Mouse (Mus musculus) embryonic stem cell, embryonic (primary cell): ENCODE measurements around the gene Pilrb2.
"Not testable (repeated sequence)": the region's sequence is repeated elsewhere in the genome, so short reads cannot be mapped to it uniquely, and the experiment has no call there.

Experiments
- CTCF ChIA-PET, 4 experiments: fragments of 300-600 bp in 2 of 4; fragments of 350-600 bp in 2 of 4; sonication (Branson Sonifier 250); formaldehyde crosslinking; loops; one replicate each; lab custom pipeline; 2022; ENCODE audit warnings: inconsistent platforms in 2 of 4; lab: Charles Lee
- POLR2A ChIA-PET, 4 experiments: fragments of 300-600 bp in 2 of 4; fragments of 350-600 bp in 2 of 4; sonication (Branson Sonifier 250); formaldehyde crosslinking; loops; one replicate each; lab custom pipeline; 2022; ENCODE audit warnings: antibody characterized with exemption in 4 of 4, inconsistent platforms in 1 of 4; lab: Charles Lee

Gene Pilrb2

DNA sequence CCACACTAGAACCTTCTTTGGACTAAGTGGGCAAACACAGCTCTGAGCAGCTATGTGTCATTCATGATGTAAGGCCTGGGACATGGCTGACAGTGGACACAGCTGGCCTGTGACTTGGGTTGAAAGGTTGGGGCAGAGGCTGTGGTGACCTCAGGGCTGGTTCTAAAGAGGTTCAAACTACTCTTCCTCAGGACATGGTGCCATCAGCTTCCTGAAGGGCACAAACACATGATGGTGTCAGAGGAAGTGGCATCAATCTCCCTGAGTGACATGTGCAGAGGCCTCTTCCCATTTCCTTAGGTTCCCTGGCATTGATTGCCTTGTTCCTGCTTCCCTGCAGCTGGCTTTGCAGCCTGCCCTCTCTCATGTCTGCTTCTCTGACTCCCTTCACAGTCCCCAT lies 34.5 kb downstream of the Pilrb2 start:
- CTCF ChIA-PET, POLR2A ChIA-PET: not testable (repeated sequence)

GRCm38 (mm10) chr5:137836611-137837010 lies 35.0 kb downstream of the Pilrb2 start:
- POLR2A ChIA-PET: no interaction called here
- CTCF ChIA-PET: no interaction called here

DNA sequence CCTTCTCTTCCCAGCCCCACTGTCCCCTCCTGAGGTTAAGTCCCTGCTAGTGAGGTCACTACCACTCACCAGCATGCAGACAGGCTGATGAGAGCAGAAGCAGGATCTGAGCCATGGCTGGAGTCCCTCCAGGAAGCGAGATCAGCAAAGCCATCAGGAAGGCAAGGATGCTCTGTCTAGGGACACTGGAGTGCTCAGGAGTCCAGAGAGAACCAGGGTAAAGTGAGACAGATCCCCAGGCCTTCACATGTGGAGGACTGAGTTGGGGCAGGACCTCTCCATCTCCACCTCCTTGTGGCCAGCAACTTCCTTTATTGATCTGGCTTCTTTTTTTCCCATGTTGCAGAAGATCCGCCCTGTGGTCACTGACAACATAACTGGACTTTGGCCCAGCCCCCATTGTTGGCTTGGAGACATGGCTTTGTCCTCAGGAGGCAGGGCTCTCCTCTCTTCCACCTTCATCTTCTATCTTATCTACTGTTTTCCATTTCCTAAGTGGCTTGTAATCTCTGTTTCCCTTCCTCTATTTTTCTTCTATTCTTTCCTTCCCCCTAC lies 35.6 kb downstream of the Pilrb2 start, which contains the start of gene Pilra:
TSS of gene Pilra (minus strand) at position 316 of the 555 bp plus-strand sequence.
- POLR2A ChIA-PET, CTCF ChIA-PET: not testable (repeated sequence)

DNA sequence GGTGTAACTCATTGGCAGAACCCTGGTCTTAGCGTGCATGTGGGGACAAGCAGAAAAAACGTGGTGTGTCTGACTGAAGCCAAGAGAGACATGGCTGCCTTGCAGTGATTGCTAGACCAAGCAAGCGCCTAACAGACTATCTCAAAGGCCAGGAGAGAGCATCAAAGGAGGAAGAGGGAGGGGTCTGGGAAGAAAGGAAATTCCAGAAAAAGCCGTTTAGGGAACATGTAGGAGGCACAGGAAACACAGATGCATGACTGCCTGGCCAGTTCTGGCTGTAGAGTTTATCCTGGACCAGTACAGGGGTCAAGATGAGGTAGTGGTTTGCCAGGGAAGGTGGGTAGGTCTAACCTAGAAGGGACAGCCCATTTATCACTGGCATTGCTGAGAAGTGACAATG lies 38.1 kb downstream of the Pilrb2 start:
- ChIA-PET POLR2A (no interaction called here), CTCF (interaction anchor here in 1 of 4 experiments (0.5 kb wide), 1 partner anchor 405 kb away, joined by 3 read pairs; no protein-coding TSS in a partner anchor)

- CTCF ChIA-PET: no interaction called here
- POLR2A ChIA-PET: interaction anchor here in 1 of 4 experiments (1.5 kb wide), 1 partner anchor 15 kb away, joined by 4 read pairs; no protein-coding TSS in a partner anchor
Observed at GRCm38 (mm10) chr5:137831506-137831905, 40.1 kb downstream of the Pilrb2 start.

GRCm38 (mm10) chr5:137831106-137831505 lies 40.5 kb downstream of the Pilrb2 start:
- CTCF ChIA-PET: no interaction called here
- POLR2A ChIA-PET: interaction anchor here in 1 of 4 experiments (1.5 kb wide), 1 partner anchor 15 kb away, joined by 4 read pairs; no protein-coding TSS in a partner anchor

GRCm38 (mm10) chr5:137830238-137830637 lies 41.4 kb downstream of the Pilrb2 start:
- CTCF ChIA-PET: no interaction called here

GRCm38 (mm10) chr5:137828694-137829093 lies 42.9 kb downstream of the Pilrb2 start:
- ChIA-PET CTCF (no interaction called here), POLR2A (no interaction called here)

More at GRCm38 (mm10) chr5:137830238-137830637, 41.4 kb downstream of the Pilrb2 start:
- POLR2A ChIA-PET: no interaction called here

DNA sequence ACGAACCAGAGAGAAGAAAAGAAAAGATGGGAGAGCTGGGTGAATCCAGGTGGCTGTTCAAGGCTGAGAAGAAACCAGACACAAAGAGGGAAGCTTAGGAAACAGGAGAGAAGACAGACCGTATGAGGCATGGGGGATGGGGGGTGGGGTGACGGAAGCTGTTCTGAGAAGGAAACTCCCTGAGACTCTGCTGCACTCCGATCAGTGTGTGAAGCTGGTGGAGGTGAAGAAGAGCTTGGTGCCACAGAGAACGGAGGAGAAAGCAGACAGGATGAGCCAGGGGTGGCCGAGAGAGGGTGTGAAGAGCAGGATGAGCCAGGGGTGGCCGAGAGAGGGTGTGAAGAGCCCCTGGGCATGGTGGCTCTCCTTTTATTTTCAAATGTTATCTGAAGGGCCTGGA lies 45.2 kb downstream of the Pilrb2 start:
- ChIA-PET CTCF (no interaction called here), POLR2A (interaction anchor here in 1 of 4 experiments (1.3 kb wide), 1 partner anchor 10 kb away, joined by 3 read pairs; no protein-coding TSS in a partner anchor)

DNA sequence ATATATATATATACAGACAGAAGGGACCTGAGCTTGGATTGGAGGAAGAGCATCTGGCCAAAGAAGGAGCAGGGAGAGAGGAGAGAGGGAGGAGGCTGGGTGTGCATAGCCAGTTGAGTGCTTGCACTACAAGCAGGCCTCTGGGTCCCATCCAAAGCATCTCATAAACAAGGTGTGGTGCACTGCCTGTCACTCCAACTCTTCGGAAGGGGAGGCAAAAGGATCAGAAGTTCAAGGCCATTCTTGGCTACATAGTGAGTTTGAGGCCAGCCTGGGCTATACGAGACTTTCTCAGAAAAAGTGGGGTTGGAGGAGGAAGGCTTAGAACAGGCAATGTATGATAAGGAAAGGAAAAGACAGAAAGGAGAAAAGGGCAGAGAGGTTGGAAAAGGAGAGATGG lies 45.6 kb downstream of the Pilrb2 start:
- ChIA-PET POLR2A (interaction anchor here in 1 of 4 experiments (1.3 kb wide), 1 partner anchor 10 kb away, joined by 3 read pairs; no protein-coding TSS in a partner anchor), CTCF (no interaction called here)

- ChIA-PET POLR2A (no interaction called here), CTCF (no interaction called here)
Observed at GRCm38 (mm10) chr5:137825030-137825429, 46.6 kb downstream of the Pilrb2 start.

- CTCF ChIA-PET: no interaction called here
Observed at GRCm38 (mm10) chr5:137823455-137824045, 48.1 kb downstream of the Pilrb2 start.

DNA sequence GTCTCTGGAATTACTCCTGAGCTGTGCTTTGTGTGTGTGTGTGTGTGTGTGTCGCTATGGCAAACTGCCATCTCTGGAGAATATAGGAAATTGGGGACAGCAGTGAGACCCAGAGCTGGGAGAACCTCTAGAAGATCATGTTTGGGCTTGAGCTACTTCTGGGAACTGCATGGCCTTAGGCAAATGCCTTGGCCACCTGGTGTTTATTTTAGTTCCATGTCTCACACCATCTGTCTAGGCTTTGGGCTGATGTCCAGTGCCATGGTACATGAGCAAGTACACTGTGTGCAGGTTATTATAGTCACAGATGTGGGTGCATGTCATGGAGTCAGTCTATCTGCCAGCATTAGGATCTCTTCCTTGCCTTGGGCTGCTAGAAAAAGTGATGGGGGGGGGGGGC lies 49.0 kb downstream of the Pilrb2 start:
- ChIA-PET CTCF (interaction anchor here in 2 of 4 experiments (0.6 kb wide), 2 partner anchors 12 to 43 kb away, joined by 3 read pairs; no protein-coding TSS in a partner anchor), POLR2A (no interaction called here)

More at GRCm38 (mm10) chr5:137823455-137824045, 48.1 kb downstream of the Pilrb2 start:
- POLR2A ChIA-PET: no interaction called here

DNA sequence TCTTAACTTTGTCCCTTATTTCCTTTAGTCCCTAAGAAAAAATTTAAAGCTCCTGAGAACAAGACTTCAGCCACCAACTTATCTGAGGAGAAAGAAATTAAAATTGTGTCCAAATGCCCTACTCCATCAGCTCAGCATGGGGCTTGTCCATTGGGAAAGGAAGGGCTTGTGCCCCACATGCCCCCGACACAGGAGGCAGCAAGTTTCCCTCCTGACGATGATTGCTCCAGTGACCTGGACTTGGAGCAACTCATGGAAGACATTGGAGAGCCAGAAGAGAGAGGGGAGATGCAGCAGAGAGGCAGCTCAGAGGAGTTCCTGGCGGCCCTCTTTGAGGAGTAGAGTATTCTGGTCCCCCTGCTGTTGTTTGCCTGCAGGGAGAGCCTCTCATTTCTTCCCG lies 49.5 kb downstream of the Pilrb2 start:
- CTCF ChIA-PET: interaction anchor here in 1 of 4 experiments (0.6 kb wide), 1 partner anchor 12 kb away, joined by 3 read pairs; no protein-coding TSS in a partner anchor
- POLR2A ChIA-PET: interaction anchor here in 1 of 4 experiments (1.5 kb wide), 1 partner anchor 12 kb away, joined by 5 read pairs; no protein-coding TSS in a partner anchor

DNA sequence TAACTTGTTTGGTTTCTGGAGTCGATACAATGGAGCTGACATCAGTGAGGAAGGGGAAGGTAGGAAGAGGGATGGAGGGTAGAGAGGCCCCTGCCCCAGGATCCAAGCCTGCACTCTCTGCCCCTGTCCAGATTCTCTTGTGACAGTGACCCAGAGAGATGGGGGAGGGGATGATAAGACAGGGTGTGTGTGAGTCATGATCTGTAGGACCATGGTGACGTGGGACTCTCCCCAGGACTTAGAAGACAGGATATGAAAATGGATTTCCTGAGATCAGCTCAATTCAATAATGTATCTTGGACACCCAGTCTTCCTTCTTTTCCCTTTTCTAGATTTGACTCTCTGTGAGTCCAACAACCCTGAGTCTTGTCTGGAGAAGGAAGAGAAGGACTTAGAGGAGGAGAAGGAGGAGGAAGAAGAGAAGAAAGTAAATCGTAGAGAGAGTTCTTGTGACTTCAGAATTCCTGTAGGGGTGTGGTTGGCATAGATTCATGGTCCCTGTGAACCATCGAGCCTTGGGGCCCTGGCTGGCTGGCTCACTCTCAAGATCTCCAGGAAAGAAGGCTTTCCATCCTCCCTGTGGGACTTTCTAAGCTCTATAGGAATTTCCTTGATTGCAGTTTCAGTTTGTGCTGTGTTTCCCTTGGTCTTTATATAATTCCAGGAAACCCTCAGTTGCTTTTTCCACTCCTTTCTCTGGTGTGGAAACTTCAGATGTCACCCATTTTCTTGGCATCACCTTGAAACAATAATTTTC lies 54.0 kb downstream of the Pilrb2 start:
- CTCF ChIA-PET: no interaction called here
- POLR2A ChIA-PET: interaction anchor here in 1 of 4 experiments (1.7 kb wide), 2 partner anchors 10 to 14 kb away, joined by 3 to 4 read pairs; no protein-coding TSS in a partner anchor
